9 mouse cellular contexts compared by ENCODE assay signal in the genomic region with DNA sequence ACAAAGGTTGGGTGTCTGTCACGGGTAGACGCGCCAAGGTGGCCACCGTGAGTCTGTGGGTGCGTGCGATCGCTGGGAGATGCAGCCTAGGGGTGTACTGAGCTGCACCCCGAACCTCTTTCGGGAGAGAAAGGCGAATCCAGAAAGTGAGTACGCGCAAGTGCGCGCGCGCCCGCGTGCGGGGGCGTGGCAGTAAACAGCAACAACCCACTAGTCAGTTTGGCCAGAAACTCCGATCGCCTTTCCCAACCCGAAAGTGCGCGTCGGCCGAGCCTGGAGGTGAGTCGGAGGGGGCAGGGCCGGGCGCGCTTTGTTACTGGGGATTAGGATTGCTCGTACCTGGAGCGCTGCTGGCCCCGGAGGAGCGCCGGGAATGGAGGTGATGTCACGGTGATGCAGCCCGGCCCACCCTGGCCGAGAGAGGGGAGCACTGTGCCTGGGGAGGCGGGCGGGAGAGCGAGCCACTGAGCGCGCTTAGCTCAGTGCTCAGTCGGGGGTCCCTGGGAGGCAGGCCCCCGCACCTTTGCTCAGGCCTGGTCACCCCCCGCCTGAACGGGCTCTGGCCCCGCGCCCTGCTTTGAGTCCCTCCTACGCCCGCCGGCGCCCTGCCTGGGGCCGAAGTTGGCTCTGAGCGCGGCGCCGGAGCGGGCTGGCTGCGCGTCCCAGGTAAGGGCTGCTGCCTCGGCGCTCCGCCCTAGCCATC. TPM values are rescaled to one million over a fixed set of nuclear protein-coding genes. Genes with fewer than 3 reads are reported as not detected.
DNase-seq lines count a peak whose midpoint lies in the region; ATAC-seq and TF ChIP-seq lines count a peak whose summit lies in the region.
"Had no signal": no experiment of that assay in that cellular context is flagged by ENCODE, and none has a peak within 500 bp of the region (broad histone marks: within the 10 kb centered on the region; RNA-seq: fewer than 3 reads in every experiment).

No protein-coding gene starts in this region.

- peaks cover 27% of the 10 kb centered on the region for H3K4me1 ChIP-seq in embryonic facial prominence, embryonic 15.5 days
- H3K4me1 ChIP-seq in heart, embryonic 12.5 days (replicated peaks), result peaks cover 19% of the 10 kb centered on the region
- peaks cover 67% of the 10 kb centered on the region for H3K4me1 ChIP-seq in kidney, embryonic 15.5 days
- peaks cover 28% of the 10 kb centered on the region for H3K4me1 ChIP-seq in lung, embryonic 15.5 days
- H3K4me1 ChIP-seq in olfactory bulb, adult 2 months (ENCODE audit: control insufficient read depth, insufficient read depth, low read length), result peaks cover 26% of the 10 kb centered on the region

- DNase-seq in adrenal gland, postnatal 36 days, result peak; percentile 69 to 76
- DNase-seq in spleen, postnatal 14 days (ENCODE audit: low spot score in 2 of 2), result no peak

- H3K4me3 ChIP-seq in C2C12 (ENCODE audit: insufficient read depth, poor library complexity, severe bottlenecking), result peak overlapping the region; percentile 23
- H3K4me3 ChIP-seq in embryonic facial prominence, embryonic 15.5 days (replicated peaks), result peak overlapping the region; percentile 72
- peak overlapping the region; percentile 74 for H3K4me3 ChIP-seq in heart, embryonic 12.5 days
- peak overlapping the region; percentile 75 for H3K4me3 ChIP-seq in kidney, embryonic 15.5 days (replicated peaks)
- H3K4me3 ChIP-seq in lung, embryonic 15.5 days, result peak overlapping the region; percentile 62
- H3K4me3 ChIP-seq in olfactory bulb, adult 2 months (ENCODE audit: insufficient read depth, low read depth, low read length), result peak overlapping the region; percentile 48

- no peak for TF ChIP-seq CTCF in C2C12 (IDR thresholded peaks at IDR 0.05; ENCODE audit: control insufficient read depth, insufficient read depth, insufficient read length)
- TF ChIP-seq CTCF in olfactory bulb, adult 2 months (IDR thresholded peaks at IDR 0.05; ENCODE audit: insufficient read depth, low read depth, low read length), result no peak

- no peak for TF ChIP-seq POLR2A in olfactory bulb, adult 2 months (IDR thresholded peaks at IDR 0.05; ENCODE audit: insufficient read depth, low read depth, low read length)

- H3K79me2 ChIP-seq in C2C12 (ENCODE audit: control insufficient read depth, insufficient read depth), result no peaks in the 10 kb centered on the region

- WGBS in embryonic facial prominence, embryonic 15.5 days, result under 1% methylated on average over 63 of the region's 65 CpGs
- under 1% methylated on average over 64 of the region's 65 CpGs for WGBS in heart, embryonic 12.5 days
- under 1% methylated on average over 62 of the region's 65 CpGs for WGBS in kidney, embryonic 15.5 days
- WGBS in lung, embryonic 15.5 days, result 1% methylated on average over 56 of the region's 65 CpGs
- under 1% methylated on average over 65 of the region's 65 CpGs for WGBS in olfactory bulb, adult 2 months

- no peaks in the 10 kb centered on the region for H3K9me3 ChIP-seq in embryonic facial prominence, embryonic 15.5 days (replicated peaks)
- no peaks in the 10 kb centered on the region for H3K9me3 ChIP-seq in heart, embryonic 12.5 days (replicated peaks)
- H3K9me3 ChIP-seq in kidney, embryonic 15.5 days (replicated peaks), result no peaks in the 10 kb centered on the region
- H3K9me3 ChIP-seq in lung, embryonic 15.5 days, result no peaks in the 10 kb centered on the region

- H3K4me2 ChIP-seq in embryonic facial prominence, embryonic 15.5 days (replicated peaks), result peak overlapping the region; percentile 98
- peak overlapping the region; percentile 92 for H3K4me2 ChIP-seq in heart, embryonic 12.5 days
- H3K4me2 ChIP-seq in kidney, embryonic 15.5 days, result peak overlapping the region; percentile 94
- H3K4me2 ChIP-seq in lung, embryonic 15.5 days, result peak overlapping the region; percentile 97

- H3K36me3 ChIP-seq in C2C12 (ENCODE audit: control insufficient read depth, insufficient read depth), result no peaks in the 10 kb centered on the region
- H3K36me3 ChIP-seq in embryonic facial prominence, embryonic 15.5 days, result no peaks in the 10 kb centered on the region
- no peaks in the 10 kb centered on the region for H3K36me3 ChIP-seq in heart, embryonic 12.5 days
- peaks cover 6% of the 10 kb centered on the region; the same call in 1 of the 2 replicates for H3K36me3 ChIP-seq in kidney, embryonic 15.5 days
- H3K36me3 ChIP-seq in lung, embryonic 15.5 days, result no peaks in the 10 kb centered on the region

- H3ac ChIP-seq in C2C12 (ENCODE audit: control insufficient read depth, insufficient read length, low read depth), result peak overlapping the region; percentile 58

- no peaks in the 10 kb centered on the region for H3K79me3 ChIP-seq in C2C12 (ENCODE audit: low read depth)

- H3K27me3 ChIP-seq in C2C12 (ENCODE audit: control insufficient read depth, insufficient read depth, insufficient read length), result peaks cover 20% of the 10 kb centered on the region
- no peaks in the 10 kb centered on the region for H3K27me3 ChIP-seq in embryonic facial prominence, embryonic 15.5 days
- no peaks in the 10 kb centered on the region for H3K27me3 ChIP-seq in heart, embryonic 12.5 days (replicated peaks)
- no peaks in the 10 kb centered on the region for H3K27me3 ChIP-seq in kidney, embryonic 15.5 days
- peaks cover 11% of the 10 kb centered on the region; the same call in 1 of the 2 replicates for H3K27me3 ChIP-seq in lung, embryonic 15.5 days

- peak overlapping the region; percentile 91 for H3K27ac ChIP-seq in embryonic facial prominence, embryonic 15.5 days (replicated peaks)
- H3K27ac ChIP-seq in heart, embryonic 12.5 days (ENCODE audit: poor library complexity, severe bottlenecking), result peak overlapping the region; percentile 79
- peak overlapping the region; percentile 98 for H3K27ac ChIP-seq in kidney, embryonic 15.5 days
- H3K27ac ChIP-seq in lung, embryonic 15.5 days, result peak overlapping the region; percentile 94
- no peak overlapping the region for H3K27ac ChIP-seq in olfactory bulb, adult 2 months (ENCODE audit: insufficient read depth, low read depth, low read length)

- ATAC-seq in embryonic facial prominence, embryonic 15.5 days (ENCODE audit: insufficient number of reproducible peaks, low FRiP score, low TSS enrichment, low read depth), result peak; percentile 60
- peak; percentile 56 for ATAC-seq in heart, embryonic 12.5 days (ENCODE audit: insufficient number of reproducible peaks, low FRiP score)
- peak; percentile 50 for ATAC-seq in kidney, embryonic 15.5 days (replicated peaks; ENCODE audit: low FRiP score)
- peak; percentile 58 for ATAC-seq in lung, embryonic 15.5 days (ENCODE audit: borderline replicate concordance, extremely low read depth, low FRiP score, low TSS enrichment)

- peak overlapping the region; percentile 70 for H3K9ac ChIP-seq in embryonic facial prominence, embryonic 15.5 days
- peak overlapping the region; percentile 88 for H3K9ac ChIP-seq in heart, embryonic 12.5 days
- peak overlapping the region; percentile 93 for H3K9ac ChIP-seq in kidney, embryonic 15.5 days
- peak overlapping the region; percentile 70 for H3K9ac ChIP-seq in lung, embryonic 15.5 days

TF ChIP-seq in C2C12, 6 proteins besides CTCF, POLR2A, EP300 and RAD21 (continues in another document):
- TF ChIP-seq MAX (IDR thresholded peaks at IDR 0.05) (no peak), MYOD1 (IDR thresholded peaks at IDR 0.05; ENCODE audit: control insufficient read depth, insufficient read length, low read depth) (no peak), USF1 (IDR thresholded peaks at IDR 0.05; ENCODE audit: low read depth) (no peak), MYOG (IDR thresholded peaks at IDR 0.05; ENCODE audit: control insufficient read depth, extremely low read depth, insufficient read length) (no peak), CEBPB (IDR thresholded peaks at IDR 0.05; ENCODE audit: low read depth) (no peak)

RNA-seq across cellular contexts. Expression of gene Gprc5c, which starts 0.8 kb away (rescaled TPM):
- polyA plus RNA-seq in C2C12 (2012; fragmentation: generic; extraction: Trizol), result 0.75 TPM
- total RNA-seq in adrenal gland, postnatal 36 days (2021), result 1 to 10 TPM; 6.9 to 8.8 TPM
- 40.4 and 45.4 TPM in 2 replicates for polyA plus RNA-seq in embryonic facial prominence, embryonic 15.5 days (2015; fragmentation: Nextera tagmentation; extraction: Ambion mirVana)
- 26.6 and 26.7 TPM in 2 replicates for polyA plus RNA-seq in heart, embryonic 12.5 days (2016; fragmentation: Nextera tagmentation; extraction: Ambion mirVana)
- 119 TPM in 2 replicates for polyA plus RNA-seq in kidney, embryonic 15.5 days (2015; fragmentation: Nextera tagmentation; extraction: Ambion mirVana)
- 35.4 and 36.1 TPM in 2 replicates for polyA plus RNA-seq in lung, embryonic 15.5 days (2015; fragmentation: Nextera tagmentation; extraction: Ambion mirVana)
- polyA plus RNA-seq in olfactory bulb, adult 2 months (2012; ENCODE audit: insufficient read depth, insufficient read length, low replicate concordance, missing spikeins), result not detected in 2 replicates

RNA-seq across cellular contexts. Expression of gene Cd300a, which starts 38.1 kb away (rescaled TPM):
- polyA plus RNA-seq in C2C12 (2012; fragmentation: generic; extraction: Trizol), result 0.02 TPM
- total RNA-seq in adrenal gland, postnatal 36 days (2021), result 1 to 10 TPM; 1.4 to 2.4 TPM
- polyA plus RNA-seq in embryonic facial prominence, embryonic 15.5 days (2015; fragmentation: Nextera tagmentation; extraction: Ambion mirVana), result 1.6 and 1.8 TPM in 2 replicates
- polyA plus RNA-seq in heart, embryonic 12.5 days (2016; fragmentation: Nextera tagmentation; extraction: Ambion mirVana), result 0.40 and 0.41 TPM in 2 replicates
- 1.7 and 1.8 TPM in 2 replicates for polyA plus RNA-seq in kidney, embryonic 15.5 days (2015; fragmentation: Nextera tagmentation; extraction: Ambion mirVana)
- 1.2 and 1.4 TPM in 2 replicates for polyA plus RNA-seq in lung, embryonic 15.5 days (2015; fragmentation: Nextera tagmentation; extraction: Ambion mirVana)
- not detected in 2 replicates for polyA plus RNA-seq in olfactory bulb, adult 2 months (2012; ENCODE audit: insufficient read depth, insufficient read length, low replicate concordance, missing spikeins)

RNA-seq across cellular contexts. Expression of gene Gpr142, which starts 53.0 kb away (rescaled TPM):
- not detected for polyA plus RNA-seq in C2C12 (2012; fragmentation: generic; extraction: Trizol)
- total RNA-seq in adrenal gland, postnatal 36 days (2021), result not detected
- polyA plus RNA-seq in embryonic facial prominence, embryonic 15.5 days (2015; fragmentation: Nextera tagmentation; extraction: Ambion mirVana), result not detected in 2 replicates
- polyA plus RNA-seq in heart, embryonic 12.5 days (2016; fragmentation: Nextera tagmentation; extraction: Ambion mirVana), result not detected in 2 replicates
- 0.14 TPM in 1 of 2 replicates, not detected in the other for polyA plus RNA-seq in kidney, embryonic 15.5 days (2015; fragmentation: Nextera tagmentation; extraction: Ambion mirVana)
- polyA plus RNA-seq in lung, embryonic 15.5 days (2015; fragmentation: Nextera tagmentation; extraction: Ambion mirVana), result not detected in 2 replicates
- polyA plus RNA-seq in olfactory bulb, adult 2 months (2012; ENCODE audit: insufficient read depth, insufficient read length, low replicate concordance, missing spikeins), result not detected in 2 replicates
- total RNA-seq: left cerebral cortex, postnatal 25 days had no signal

RNA-seq across cellular contexts. Expression of gene Btbd17, which starts 56.0 kb away (rescaled TPM):
- 0.49 TPM for polyA plus RNA-seq in C2C12 (2012; fragmentation: generic; extraction: Trizol)
- not detected for total RNA-seq in adrenal gland, postnatal 36 days (2021)
- 3.6 and 4.2 TPM in 2 replicates for polyA plus RNA-seq in embryonic facial prominence, embryonic 15.5 days (2015; fragmentation: Nextera tagmentation; extraction: Ambion mirVana)
- polyA plus RNA-seq in heart, embryonic 12.5 days (2016; fragmentation: Nextera tagmentation; extraction: Ambion mirVana), result 0.18 TPM in 1 of 2 replicates, not detected in the other
- polyA plus RNA-seq in kidney, embryonic 15.5 days (2015; fragmentation: Nextera tagmentation; extraction: Ambion mirVana), result 1.0 and 1.5 TPM in 2 replicates
- polyA plus RNA-seq in lung, embryonic 15.5 days (2015; fragmentation: Nextera tagmentation; extraction: Ambion mirVana), result 0.71 and 1.1 TPM in 2 replicates
- not detected in 2 replicates for polyA plus RNA-seq in olfactory bulb, adult 2 months (2012; ENCODE audit: insufficient read depth, insufficient read length, low replicate concordance, missing spikeins)

Comparison
In these comparisons a context has a peak if more than half of its experiments do, and no peak if none do; other contexts are left out.
1. H3K4me3 ChIP-seq: peak in every context shown above with its lines; median percentile 75 in kidney, embryonic 15.5 days; 74 in heart, embryonic 12.5 days; 72 in embryonic facial prominence, embryonic 15.5 days; 62 in lung, embryonic 15.5 days; 48 in olfactory bulb, adult 2 months; 23 in C2C12.
2. DNase-seq: peak in adrenal gland, postnatal 36 days (2 of 2); none in spleen, postnatal 14 days (0 of 2).
3. RNA of gene Gprc5c, which starts 0.8 kb away (polyA plus RNA-seq): 119 TPM in kidney, embryonic 15.5 days, 40.4 to 45.4 TPM in embryonic facial prominence, embryonic 15.5 days, 35.4 to 36.1 TPM in lung, embryonic 15.5 days and 26.6 to 26.7 TPM in heart, embryonic 12.5 days; 0.75 TPM in C2C12 (single experiment) and not detected in olfactory bulb, adult 2 months; every median in the first group is over 10 times any median in the second.
4. Peak in every context shown above with its lines, with median percentiles within 50 percentile points of each other: ATAC-seq, H3K4me2 ChIP-seq and H3K9ac ChIP-seq.